Mouse (Mus musculus) limb, embryonic 15.5 days (tissue): Measurements from ENCODE around the gene Gm45902. TPM values are rescaled to one million over a fixed set of nuclear protein-coding genes. Genes with fewer than 3 reads are reported as not detected.

Experiments
- ATAC-seq: fragments of 200-750 bp; cut with Nextera tagmentation; 2 replicates; pipeline ENCODE4 v1.8.0; 2017; ENCODE audit warnings: low read depth, moderate TSS enrichment; ENCODE audit not compliant: insufficient number of reproducible peaks, low FRiP score, low TSS enrichment
- H3K27ac ChIP-seq: fragments of 300-500 bp; sonication (generic); 2 replicates; pipeline ENCODE4 v1.5.1; 2015; ENCODE audit warnings: moderate library complexity, mild to moderate bottlenecking, inconsistent platforms
- H3K27me3 ChIP-seq: fragments of 300-500 bp; sonication (generic); 2 replicates; pipeline ENCODE4 v1.6.1; 2015; ENCODE audit warnings: inconsistent platforms
- H3K36me3 ChIP-seq: fragments of 300-500 bp; sonication (generic); 2 replicates; pipeline ENCODE4 v1.6.1; 2015; ENCODE audit warnings: inconsistent platforms
- H3K4me1 ChIP-seq: fragments of 300-500 bp; sonication (generic); 2 replicates; pipeline ENCODE4 v1.6.1; 2015; ENCODE audit warnings: inconsistent platforms
- H3K4me2 ChIP-seq: fragments of 300-500 bp; sonication (generic); 2 replicates; pipeline ENCODE4 v1.6.1; 2015; ENCODE audit warnings: mild to moderate bottlenecking, inconsistent platforms
- H3K4me3 ChIP-seq: fragments of 300-500 bp; sonication (generic); 2 replicates; pipeline ENCODE4 v1.5.1; 2015; ENCODE audit warnings: mild to moderate bottlenecking, inconsistent platforms
- H3K9ac ChIP-seq: fragments of 300-500 bp; sonication (generic); 2 replicates; pipeline ENCODE4 v1.6.1; 2015; ENCODE audit warnings: inconsistent platforms
- H3K9me3 ChIP-seq: fragments of 300-500 bp; sonication (generic); 2 replicates; pipeline ENCODE4 v1.6.1; 2016; ENCODE audit warnings: inconsistent platforms
- WGBS: fragments of 180-500 bp; shearing (Covaris S2); methylation state at CpG from one replicate; pipeline ENCODE4 v1.1.7; 2015; 5-methylcytosine and 5-hydroxymethylcytosine counted together
- polyA plus RNA-seq: library from polyadenylated mRNA; unstranded; fragments of >200 nt; fragmentation: Nextera tagmentation; extraction: Ambion mirVana; gene quantifications from 2 replicates; pipeline ENCODE4 v1.2.1, GENCODE M21; 2015

Gm45902 gene
- 3.4 and 3.5 TPM in 2 replicates for polyA plus RNA-seq

DNA sequence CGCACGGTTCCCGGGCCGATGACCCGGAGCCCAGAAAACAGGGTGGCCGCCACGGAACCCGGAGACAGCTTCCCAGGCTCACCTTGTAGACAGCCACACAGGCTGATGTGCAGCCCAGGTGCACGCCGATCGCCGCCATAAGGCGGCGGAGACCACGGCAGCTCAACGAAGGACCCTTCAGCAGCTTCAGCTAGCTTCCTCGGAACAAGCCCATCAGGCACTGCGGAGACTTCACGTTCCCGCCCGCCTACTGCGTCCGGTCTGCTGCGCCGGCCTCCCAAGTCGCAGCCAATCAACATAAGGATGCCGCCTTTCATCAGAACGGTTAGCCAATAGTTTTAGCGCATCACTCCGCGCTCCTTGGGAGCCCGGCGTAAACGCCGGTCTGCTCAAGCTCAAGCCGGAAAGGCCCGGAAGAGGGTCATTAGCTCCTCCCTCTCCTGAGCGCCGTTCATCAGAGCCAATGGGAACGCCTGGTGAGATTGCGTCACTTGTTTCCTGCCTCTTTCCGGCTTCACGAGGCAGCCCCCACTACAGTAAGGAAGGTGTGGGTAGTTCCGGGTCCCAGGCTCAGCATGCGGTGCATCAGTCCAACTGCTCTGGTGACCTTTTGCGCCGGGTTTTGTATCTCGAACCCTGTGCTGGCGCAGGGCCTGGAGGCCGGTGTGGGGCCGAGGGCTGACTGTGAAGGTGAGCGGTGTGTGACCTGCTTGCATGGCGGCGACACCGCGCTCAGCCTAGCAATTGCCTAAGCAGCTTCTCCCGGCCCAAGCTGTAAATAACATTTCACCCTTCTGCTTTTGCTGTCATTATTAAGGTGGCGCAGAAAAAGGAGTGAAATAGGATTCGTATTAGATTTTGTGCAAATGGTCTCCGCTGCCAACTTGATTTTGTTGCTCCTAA lies at the start of gene Gm45902, which contains the start of the genes Hspa14 and Cdnf:
Gm45902 (minus strand) TSS at position 239 of the 903 bp plus-strand sequence.
Hspa14 (minus strand) TSS at position 263 of the 903 bp plus-strand sequence.
Cdnf (plus strand) TSS at position 479 of the 903 bp plus-strand sequence.
- Histone ChIP-seq H3K4me1 (peaks cover 6% of the 10 kb centered on the region), H3K36me3 (peaks cover 26% of the 10 kb centered on the region), H3K27me3 (no peaks in the 10 kb centered on the region), H3K9ac (peak within 1 kb of the TSS; percentile 89), H3K4me2 (peak within 1 kb of the TSS; percentile 81), H3K4me3 (peak within 1 kb of the TSS; percentile 82), H3K27ac (peak within 1 kb of the TSS; percentile 88), H3K9me3 (no peaks in the 10 kb centered on the region)
- peak; percentile 100 for ATAC-seq
- WGBS = under 1% methylated on average over 60 of the region's 60 CpGs

DNA sequence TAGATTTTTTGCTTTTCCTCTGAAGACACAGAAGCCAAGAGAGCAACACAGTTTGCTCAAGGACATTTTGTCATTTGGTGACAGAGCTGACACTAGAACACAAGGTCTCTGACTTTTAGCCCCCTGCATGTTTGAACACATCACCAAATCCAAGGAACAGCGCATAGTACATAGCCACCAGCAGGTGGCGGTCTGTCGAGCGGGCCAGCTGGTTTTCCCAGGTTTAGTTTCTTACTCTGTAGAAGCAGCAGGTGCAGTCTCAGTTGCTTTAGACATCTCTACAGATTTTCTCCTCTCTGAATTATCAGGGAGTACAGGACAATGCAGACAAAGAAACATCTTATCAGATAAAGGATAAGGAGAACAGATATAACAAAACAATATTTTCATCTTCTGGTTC lies 34.0 kb upstream of the Gm45902 start:
- Histone ChIP-seq H3K27ac (no peak overlapping the region), H3K36me3 (no peaks in the 10 kb centered on the region), H3K4me2 (no peak overlapping the region), H3K27me3 (no peaks in the 10 kb centered on the region), H3K4me3 (no peak overlapping the region), H3K4me1 (no peaks in the 10 kb centered on the region), H3K9ac (no peak overlapping the region), H3K9me3 (no peaks in the 10 kb centered on the region)
- ATAC-seq = no peak
- WGBS = under 1% methylated on average over 4 of the region's 4 CpGs

DNA sequence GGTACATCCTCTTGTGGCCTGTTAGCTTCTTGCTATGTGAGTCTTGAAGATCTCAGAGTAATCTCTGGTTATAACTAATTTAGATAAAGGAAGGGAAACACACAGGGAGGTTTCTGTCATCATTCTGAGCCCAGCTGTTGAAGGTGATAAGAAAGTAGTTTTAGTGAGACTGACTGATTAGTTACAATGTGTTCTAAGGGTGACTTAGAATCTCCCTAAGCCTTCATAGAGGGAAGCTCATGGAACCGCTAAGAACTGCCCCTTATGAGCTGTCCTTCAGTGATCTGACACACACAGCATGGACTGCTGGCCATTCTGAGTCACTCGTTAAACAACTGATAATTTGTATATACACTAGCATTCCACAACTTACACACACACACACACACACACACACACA lies 33.5 kb upstream of the Gm45902 start:
- ATAC-seq = no peak
- Histone ChIP-seq H3K9me3 (no peaks in the 10 kb centered on the region), H3K36me3 (no peaks in the 10 kb centered on the region), H3K4me2 (no peak overlapping the region), H3K9ac (no peak overlapping the region), H3K4me3 (no peak overlapping the region), H3K27ac (no peak overlapping the region), H3K27me3 (no peaks in the 10 kb centered on the region), H3K4me1 (no peaks in the 10 kb centered on the region)
- 63% methylated on average over 2 of the region's 2 CpGs for WGBS

DNA sequence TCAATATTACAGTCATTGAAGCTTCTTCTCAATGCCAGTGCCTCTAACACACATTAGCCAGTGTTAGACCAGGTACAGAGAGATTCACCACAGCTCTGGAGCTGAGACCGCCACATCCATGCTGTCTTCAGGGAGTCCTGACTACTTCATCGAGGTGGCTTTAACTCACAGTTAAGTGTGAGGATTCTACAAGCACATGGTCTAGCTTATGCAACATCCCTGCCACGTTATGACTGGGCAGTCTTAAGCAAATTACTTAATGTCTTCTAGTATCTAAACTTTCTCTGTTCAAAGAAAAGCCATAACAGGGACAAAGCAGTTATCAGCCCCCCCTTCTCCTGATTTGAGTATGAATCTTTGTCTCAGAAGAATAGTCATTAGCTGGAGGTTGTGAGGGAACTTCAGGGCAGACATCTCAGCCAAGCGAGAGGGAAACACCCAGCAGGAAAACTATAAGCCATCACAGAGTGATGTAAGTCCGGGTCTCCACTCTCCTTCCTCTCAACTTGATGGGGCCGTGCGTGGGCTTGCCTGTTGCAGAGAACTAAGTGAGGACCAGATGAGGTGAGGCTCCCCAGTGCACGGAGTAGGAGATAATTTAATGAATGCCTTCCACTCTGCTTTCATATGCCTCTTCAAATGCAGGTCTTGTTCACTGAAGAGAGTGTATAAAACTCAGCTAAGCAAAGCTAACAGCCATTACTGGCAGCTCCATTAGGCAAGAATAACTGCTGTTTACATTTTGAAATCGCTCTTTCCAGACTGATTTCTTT lies 28.9 kb upstream of the Gm45902 start:
- H3K9ac ChIP-seq = no peak overlapping the region
- H3K27me3 ChIP-seq = no peaks in the 10 kb centered on the region
- H3K4me1 ChIP-seq = no peaks in the 10 kb centered on the region
- H3K4me3 ChIP-seq = no peak overlapping the region
- no peak overlapping the region for H3K27ac ChIP-seq
- no peaks in the 10 kb centered on the region for H3K9me3 ChIP-seq
- H3K36me3 ChIP-seq = no peaks in the 10 kb centered on the region
- no peak for ATAC-seq
- H3K4me2 ChIP-seq = no peak overlapping the region
- 61% methylated on average over 9 of the region's 9 CpGs for WGBS

DNA sequence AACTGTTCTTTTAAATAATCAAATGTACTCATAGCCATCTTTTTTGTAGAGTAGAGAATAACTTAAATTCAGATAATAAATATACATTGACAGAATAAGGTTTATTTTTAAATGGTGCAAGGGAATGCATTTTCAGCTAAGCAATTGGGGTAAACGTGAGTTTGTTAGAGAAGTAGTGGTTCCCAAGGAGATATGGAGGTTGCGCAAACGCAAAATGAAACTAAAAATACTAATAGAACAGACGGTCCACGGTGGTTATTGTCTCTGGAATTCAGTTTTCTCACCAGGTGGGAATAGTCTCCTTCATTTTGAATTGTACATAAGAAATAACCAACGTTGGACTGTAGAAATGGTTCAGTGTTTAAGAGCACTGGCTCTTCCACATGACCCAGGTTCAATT lies 13.7 kb upstream of the Gm45902 start:
- Histone ChIP-seq H3K9me3 (no peaks in the 10 kb centered on the region), H3K9ac (no peak overlapping the region), H3K4me1 (no peaks in the 10 kb centered on the region), H3K27me3 (no peaks in the 10 kb centered on the region), H3K27ac (no peak overlapping the region), H3K4me2 (no peak overlapping the region), H3K36me3 (no peaks in the 10 kb centered on the region), H3K4me3 (no peak overlapping the region)
- WGBS = 79% methylated on average over 6 of the region's 6 CpGs
- ATAC-seq = no peak

DNA sequence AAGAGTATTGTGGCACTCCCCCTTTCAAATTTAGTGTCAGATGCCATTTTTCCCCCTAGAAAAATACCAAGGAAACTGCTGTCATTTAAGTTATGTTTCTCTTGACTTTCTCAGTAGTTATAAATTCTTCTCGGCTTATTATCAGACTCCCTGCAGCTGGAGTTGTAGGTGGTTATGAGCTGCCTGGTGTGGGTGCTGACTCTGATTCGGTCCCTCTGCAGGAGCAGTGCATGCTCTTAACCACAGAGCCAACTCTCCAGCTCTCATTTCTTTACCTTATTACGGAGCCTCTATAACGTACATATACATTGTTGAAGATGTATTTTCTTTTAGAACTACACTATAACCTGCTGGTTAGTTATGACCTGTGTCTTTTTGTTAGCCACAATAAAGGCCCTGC lies 10.0 kb upstream of the Gm45902 start:
- H3K27me3 ChIP-seq = no peaks in the 10 kb centered on the region
- no peak for ATAC-seq
- H3K9me3 ChIP-seq = no peaks in the 10 kb centered on the region
- 73% methylated on average over 4 of the region's 4 CpGs for WGBS
- no peak overlapping the region for H3K4me2 ChIP-seq
- no peaks in the 10 kb centered on the region for H3K36me3 ChIP-seq
- H3K4me3 ChIP-seq = no peak overlapping the region
- H3K4me1 ChIP-seq = no peaks in the 10 kb centered on the region
- no peak overlapping the region for H3K27ac ChIP-seq
- H3K9ac ChIP-seq = no peak overlapping the region

DNA sequence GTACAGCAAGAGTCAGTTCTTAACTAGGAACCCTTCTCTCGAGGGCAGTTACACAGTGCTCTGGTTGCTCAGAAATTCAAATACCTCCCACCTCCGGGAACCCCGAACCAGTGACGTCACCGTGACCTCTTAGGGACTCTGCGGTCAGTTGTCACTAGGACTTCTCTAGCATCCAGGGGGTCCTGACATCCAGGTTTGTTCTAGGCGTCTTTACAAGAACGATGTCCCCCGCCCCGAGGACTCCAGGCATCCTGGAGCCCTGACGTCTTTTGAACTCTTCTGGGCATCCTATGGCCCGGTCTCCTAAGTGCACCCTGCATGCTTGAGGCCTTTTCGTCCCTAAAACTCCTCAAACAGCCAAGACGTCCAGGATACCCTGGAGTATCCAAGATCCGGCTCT lies 514 bp downstream of the Gm45902 start:
- H3K9ac ChIP-seq = peak overlapping the region; percentile 89
- ATAC-seq = no peak
- peaks cover 6% of the 10 kb centered on the region for H3K4me1 ChIP-seq
- no peaks in the 10 kb centered on the region for H3K27me3 ChIP-seq
- H3K4me3 ChIP-seq = peak overlapping the region; percentile 82
- peaks cover 29% of the 10 kb centered on the region for H3K36me3 ChIP-seq
- H3K9me3 ChIP-seq = no peaks in the 10 kb centered on the region
- under 1% methylated on average over 15 of the region's 15 CpGs for WGBS
- peak overlapping the region; percentile 88 for H3K27ac ChIP-seq
- H3K4me2 ChIP-seq = peak overlapping the region; percentile 81

DNA sequence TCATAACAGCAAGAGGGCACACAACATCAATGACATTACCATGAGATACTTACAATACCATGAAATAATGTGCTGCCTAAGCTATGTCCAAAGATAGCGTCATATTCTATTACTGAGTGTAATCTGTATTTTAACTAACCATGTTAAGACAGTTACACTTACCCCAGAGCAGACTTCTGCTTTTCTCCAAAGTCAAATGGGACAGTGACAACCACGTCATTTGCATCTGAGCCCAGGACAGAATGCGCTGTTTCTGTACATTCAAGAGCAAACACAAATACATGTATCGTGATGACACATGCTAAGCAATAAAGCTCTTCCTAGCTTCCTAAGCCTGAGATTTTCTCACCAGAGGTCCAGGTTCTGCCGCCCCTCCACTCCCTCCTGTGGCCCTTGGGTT lies 11.7 kb downstream of the Gm45902 start:
- 96% methylated on average over 5 of the region's 5 CpGs for WGBS
- H3K9ac ChIP-seq = no peak overlapping the region
- no peaks in the 10 kb centered on the region for H3K27me3 ChIP-seq
- no peak for ATAC-seq
- H3K9me3 ChIP-seq = no peaks in the 10 kb centered on the region
- no peak overlapping the region for H3K27ac ChIP-seq
- H3K36me3 ChIP-seq = peaks cover 69% of the 10 kb centered on the region
- H3K4me3 ChIP-seq = no peak overlapping the region
- no peaks in the 10 kb centered on the region for H3K4me1 ChIP-seq
- H3K4me2 ChIP-seq = no peak overlapping the region

DNA sequence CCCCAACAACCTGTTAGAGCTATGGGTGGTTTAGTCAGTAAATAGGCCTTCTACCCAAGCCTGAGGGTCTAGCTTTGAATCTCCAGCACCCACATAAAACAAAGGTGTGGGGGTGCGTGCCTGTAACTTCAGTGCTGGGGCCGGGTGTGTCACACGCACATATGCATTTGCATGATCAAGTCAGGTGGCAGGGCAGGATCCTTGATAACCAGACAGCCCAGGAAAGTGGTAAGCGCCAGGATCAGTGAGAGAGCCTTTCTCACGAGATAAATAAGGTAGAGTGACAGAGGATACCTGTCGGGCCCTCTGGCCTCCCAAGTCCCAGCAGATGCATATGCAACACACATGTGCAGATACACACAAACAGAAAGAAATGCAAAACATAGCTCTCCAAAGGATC lies 13.0 kb downstream of the Gm45902 start:
- Histone ChIP-seq H3K9me3 (no peaks in the 10 kb centered on the region), H3K27me3 (no peaks in the 10 kb centered on the region), H3K27ac (no peak overlapping the region), H3K9ac (no peak overlapping the region), H3K36me3 (peaks cover 68% of the 10 kb centered on the region), H3K4me3 (no peak overlapping the region), H3K4me1 (no peaks in the 10 kb centered on the region), H3K4me2 (no peak overlapping the region)
- ATAC-seq = no peak
- 91% methylated on average over 6 of the region's 6 CpGs for WGBS

DNA sequence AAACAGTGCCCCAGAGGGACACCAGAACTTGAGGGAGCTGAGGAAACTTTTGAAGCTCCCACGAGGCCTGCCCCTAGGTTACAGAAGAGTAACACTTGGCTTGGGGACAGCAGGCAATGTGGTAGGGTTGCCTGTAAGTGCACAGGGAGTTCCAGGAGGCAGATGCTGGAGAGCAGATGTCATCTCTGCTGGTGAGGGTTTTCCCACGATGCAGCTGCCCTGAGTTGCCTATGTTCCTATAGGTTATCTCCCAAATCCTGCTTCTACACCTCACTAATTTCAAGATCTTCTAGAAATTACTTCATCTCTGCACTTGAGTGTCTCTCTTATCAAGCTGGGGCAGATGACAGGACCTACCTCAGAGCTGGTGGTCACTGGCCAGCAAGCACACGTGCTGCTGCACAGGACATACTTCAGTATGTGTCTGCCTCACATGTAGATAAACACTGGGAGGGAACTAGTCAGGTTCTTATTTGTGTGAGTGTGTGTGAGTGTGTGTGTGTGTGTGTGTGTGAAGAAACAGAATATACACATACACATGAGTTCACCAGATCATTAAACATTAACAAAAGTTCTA lies 18.7 kb downstream of the Gm45902 start:
- no peak overlapping the region for H3K4me3 ChIP-seq
- no peak overlapping the region for H3K27ac ChIP-seq
- peaks cover 71% of the 10 kb centered on the region for H3K36me3 ChIP-seq
- WGBS = 89% methylated on average over 3 of the region's 3 CpGs
- no peak for ATAC-seq
- no peak overlapping the region for H3K4me2 ChIP-seq
- no peaks in the 10 kb centered on the region for H3K27me3 ChIP-seq
- H3K9me3 ChIP-seq = no peaks in the 10 kb centered on the region
- no peaks in the 10 kb centered on the region for H3K4me1 ChIP-seq
- no peak overlapping the region for H3K9ac ChIP-seq

DNA sequence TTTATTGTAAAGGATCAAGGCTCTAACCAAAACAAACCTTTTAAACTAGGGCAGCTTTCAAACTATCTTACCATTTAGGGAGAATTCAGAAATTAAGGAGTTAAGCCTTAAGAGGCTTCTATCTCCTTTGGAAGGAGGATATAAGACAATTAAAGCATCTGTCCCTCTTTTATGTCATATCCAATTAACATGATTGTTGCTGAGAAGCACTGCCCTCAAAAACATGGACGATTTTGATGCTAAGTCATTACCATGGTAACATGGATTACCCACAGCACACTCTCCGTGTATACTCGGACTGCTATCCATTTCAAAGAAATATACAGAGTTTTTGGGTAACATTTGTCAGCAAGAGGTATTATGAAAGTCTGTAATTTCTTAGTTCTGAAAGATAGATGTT lies 22.8 kb downstream of the Gm45902 start:
- Histone ChIP-seq H3K27me3 (no peaks in the 10 kb centered on the region), H3K36me3 (peaks cover 44% of the 10 kb centered on the region), H3K9ac (no peak overlapping the region), H3K4me3 (no peak overlapping the region), H3K9me3 (no peaks in the 10 kb centered on the region), H3K4me1 (no peaks in the 10 kb centered on the region), H3K4me2 (no peak overlapping the region), H3K27ac (no peak overlapping the region)
- ATAC-seq = no peak
- 87% methylated on average over 3 of the region's 3 CpGs for WGBS

DNA sequence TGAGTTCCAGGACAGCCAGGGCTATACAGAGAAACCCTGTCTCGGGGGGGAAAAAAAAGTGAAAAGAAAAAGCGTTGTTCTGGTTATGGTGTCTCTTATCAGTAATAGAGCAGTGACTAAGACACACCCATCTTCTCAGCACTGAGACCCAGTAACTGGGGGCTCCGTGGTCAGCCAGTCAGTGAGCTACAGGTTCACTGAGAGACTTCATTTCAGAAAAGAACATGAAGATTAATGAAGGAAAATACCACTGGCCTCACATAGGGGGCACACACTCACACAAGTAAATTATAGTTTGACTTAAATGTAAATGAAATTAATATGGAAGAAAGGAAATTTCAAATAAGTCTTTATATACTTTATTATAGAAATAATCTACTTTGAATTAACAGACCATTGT lies 32.4 kb downstream of the Gm45902 start:
- H3K36me3 ChIP-seq = no peaks in the 10 kb centered on the region
- no peak overlapping the region for H3K4me2 ChIP-seq
- 89% methylated on average over 3 of the region's 3 CpGs for WGBS
- no peak overlapping the region for H3K4me3 ChIP-seq
- no peak for ATAC-seq
- H3K9me3 ChIP-seq = no peaks in the 10 kb centered on the region
- H3K27ac ChIP-seq = no peak overlapping the region
- peaks cover 4% of the 10 kb centered on the region; the same call in 1 of the 2 replicates for H3K4me1 ChIP-seq
- H3K9ac ChIP-seq = no peak overlapping the region
- no peaks in the 10 kb centered on the region for H3K27me3 ChIP-seq
